Mouse (Mus musculus) neural tube, embryonic 12.5 days (tissue): ENCODE measurements at regions not wholly inside any gene's neighbourhood (a gene's known extent, or its start where the extent isn't known, plus 50 kb on each side); places are given as distances from the start of the nearest gene placed in this dataset.
A peak's percentile ranks its signal among the peaks of the same experiment; 100 is the strongest.

Source experiments
- ATAC-seq: fragments of 200-750 bp; cut with Nextera tagmentation; 2 replicates; pipeline ENCODE4 v1.8.0; 2017; ENCODE audit warnings: low read depth, mild to moderate bottlenecking, moderate TSS enrichment, moderate library complexity; ENCODE audit not compliant: low FRiP score
- H3K27ac ChIP-seq: fragments of 300-500 bp; sonication (generic); 2 replicates; pipeline ENCODE4 v1.5.1; 2016
- H3K27me3 ChIP-seq: fragments of 300-500 bp; sonication (generic); replicated peaks from 2 replicates; pipeline ENCODE4 v1.6.1; 2016; ENCODE audit warnings: mild to moderate bottlenecking
- H3K36me3 ChIP-seq: fragments of 300-500 bp; sonication (generic); 2 replicates; pipeline ENCODE4 v1.6.1; 2016; ENCODE audit warnings: mild to moderate bottlenecking
- H3K4me1 ChIP-seq: fragments of 300-500 bp; sonication (generic); 2 replicates; pipeline ENCODE4 v1.6.1; 2016
- H3K4me2 ChIP-seq: fragments of 300-500 bp; sonication (generic); replicated peaks from 2 replicates; pipeline ENCODE4 v1.6.1; 2016; ENCODE audit warnings: mild to moderate bottlenecking
- H3K4me3 ChIP-seq: fragments of 300-500 bp; sonication (generic); 2 replicates; pipeline ENCODE4 v1.5.1; 2016
- H3K9ac ChIP-seq: fragments of 300-500 bp; sonication (generic); 2 replicates; pipeline ENCODE4 v1.6.1; 2016; ENCODE audit warnings: mild to moderate bottlenecking
- H3K9me3 ChIP-seq: fragments of 300-500 bp; sonication (generic); 2 replicates; pipeline ENCODE4 v1.6.1; 2016; ENCODE audit warnings: mild to moderate bottlenecking
- WGBS: fragments of 180-500 bp; shearing (Covaris S2); methylation state at CpG from one replicate; pipeline ENCODE4 v1.1.7; 2016; 5-methylcytosine and 5-hydroxymethylcytosine counted together

DNA sequence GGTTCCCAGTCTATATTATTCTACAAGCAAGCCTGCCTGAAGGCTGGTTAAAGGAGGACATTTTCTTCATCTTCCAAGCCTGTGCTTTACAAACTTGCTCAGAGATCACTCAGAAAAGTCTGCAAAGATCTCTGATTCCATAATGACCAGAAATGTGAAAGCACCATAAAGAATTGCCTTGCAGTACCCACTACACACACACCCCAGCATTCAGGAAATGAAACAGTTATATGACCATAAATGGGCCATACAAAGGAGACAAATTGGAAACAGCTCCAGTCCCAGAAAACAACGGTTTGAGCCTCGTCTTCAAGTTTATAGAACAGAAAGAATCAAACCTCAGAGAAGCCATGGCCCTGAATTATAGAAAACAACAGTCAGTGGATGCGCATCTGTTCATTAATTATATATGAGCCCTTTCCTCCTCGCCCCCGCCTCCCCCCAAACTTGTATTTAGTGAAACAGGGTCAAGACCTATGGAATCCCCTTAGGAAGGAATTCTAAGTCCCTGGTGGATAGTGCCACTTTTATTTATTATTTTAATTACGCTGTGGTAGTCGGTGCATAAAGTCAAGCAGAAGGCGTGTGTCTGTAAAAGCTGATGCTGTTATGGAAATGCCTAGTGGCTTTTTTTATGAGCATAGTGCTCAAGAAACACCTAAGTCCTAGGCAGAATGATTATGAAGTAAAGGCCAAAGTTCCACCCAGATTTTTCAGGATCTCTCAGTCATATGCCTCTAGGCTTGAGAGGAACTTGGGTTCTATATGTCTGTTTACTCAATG lies 266.6 kb upstream of the Ldb2 start:
- H3K4me2 ChIP-seq: no peak overlapping the region

DNA sequence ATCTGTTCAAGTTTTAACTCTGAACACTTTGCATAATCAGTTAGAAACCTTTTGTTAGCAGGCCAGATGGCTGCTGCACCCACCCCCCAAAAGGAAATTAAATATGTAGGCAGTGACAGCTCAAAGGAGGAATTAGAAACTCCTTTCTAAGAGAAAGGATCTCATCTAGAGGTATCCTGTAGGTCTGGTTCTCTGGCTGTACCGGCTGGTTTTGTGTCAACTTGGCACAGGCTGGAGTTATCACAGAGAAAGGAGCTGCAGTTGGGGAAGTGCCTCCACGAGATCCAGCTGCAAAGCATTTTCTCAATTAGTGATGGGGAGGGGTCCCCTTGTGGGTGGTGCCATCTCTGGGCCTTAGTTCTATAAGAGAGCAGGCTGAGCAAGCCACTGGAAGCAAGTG lies 263.1 kb upstream of the Ldb2 start:
- Histone ChIP-seq H3K4me1 (no peaks in the 10 kb centered on the region), H3K9me3 (no peaks in the 10 kb centered on the region), H3K36me3 (no peaks in the 10 kb centered on the region), H3K4me2 (no peak overlapping the region), H3K27me3 (no peaks in the 10 kb centered on the region), H3K27ac (no peak overlapping the region), H3K9ac (no peak overlapping the region), H3K4me3 (no peak overlapping the region)
- 35% methylated on average over 2 of the region's 2 CpGs for WGBS
- ATAC-seq: peak; percentile 44; the same call in 1 of the 2 replicates

More for the DNA sequence above, 266.6 kb upstream of the Ldb2 start:
- H3K27me3 ChIP-seq: no peaks in the 10 kb centered on the region
- no peaks in the 10 kb centered on the region for H3K9me3 ChIP-seq
- no peaks in the 10 kb centered on the region for H3K4me1 ChIP-seq
- 0 out of 2 replicates have a peak, but pooled peaks have one; percentile 37 for ATAC-seq
- no peak overlapping the region for H3K9ac ChIP-seq
- 67% methylated on average over 8 of the region's 8 CpGs for WGBS
- no peaks in the 10 kb centered on the region for H3K36me3 ChIP-seq
- H3K4me3 ChIP-seq: no peak overlapping the region
- no peak overlapping the region for H3K27ac ChIP-seq

GRCm38 (mm10) chr5:45055276-45055959 lies 255.9 kb upstream of the Ldb2 start:
- Histone ChIP-seq H3K9me3 (no peaks in the 10 kb centered on the region), H3K9ac (no peak overlapping the region), H3K4me1 (no peaks in the 10 kb centered on the region; the same call in 1 of the 2 replicates), H3K36me3 (no peaks in the 10 kb centered on the region), H3K27ac (no peak overlapping the region), H3K4me2 (no peak overlapping the region), H3K4me3 (no peak overlapping the region), H3K27me3 (no peaks in the 10 kb centered on the region)
- no peak for ATAC-seq
- 73% methylated on average over 4 of the region's 4 CpGs for WGBS

- H3K4me1 ChIP-seq: no peaks in the 10 kb centered on the region; the same call in 1 of the 2 replicates
- H3K9me3 ChIP-seq: no peaks in the 10 kb centered on the region
- no peak for ATAC-seq
- no peaks in the 10 kb centered on the region for H3K36me3 ChIP-seq
- H3K4me2 ChIP-seq: no peak overlapping the region
- H3K4me3 ChIP-seq: no peak overlapping the region
- H3K27ac ChIP-seq: no peak overlapping the region
- no peak overlapping the region for H3K9ac ChIP-seq
- H3K27me3 ChIP-seq: no peaks in the 10 kb centered on the region
Observed at GRCm38 (mm10) chr5:45049410-45049809, 249.9 kb upstream of the Ldb2 start.

GRCm38 (mm10) chr5:45042914-45043313 lies 243.4 kb upstream of the Ldb2 start:
- no peak overlapping the region for H3K27ac ChIP-seq

DNA sequence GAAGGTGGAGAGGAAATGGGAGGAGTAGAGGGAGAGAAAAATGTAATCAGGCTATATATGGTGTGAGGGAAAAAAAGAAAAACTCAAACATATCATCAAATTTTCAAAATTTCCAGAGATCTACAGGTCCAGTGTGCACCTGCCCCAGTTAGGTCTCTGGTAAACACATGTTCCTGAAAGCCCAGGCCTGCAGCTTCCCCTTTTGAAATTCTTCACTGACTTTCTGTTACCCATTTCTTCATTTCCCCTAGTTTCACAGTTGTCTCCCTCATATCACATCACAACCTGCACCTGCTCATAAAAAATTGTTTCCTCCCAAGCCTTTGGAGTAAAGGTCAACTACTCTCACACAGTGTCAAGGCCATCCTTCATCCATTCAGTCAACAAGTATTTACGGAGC lies 236.9 kb upstream of the Ldb2 start:
- Histone ChIP-seq H3K27ac (no peak overlapping the region), H3K9me3 (no peaks in the 10 kb centered on the region), H3K9ac (no peak overlapping the region), H3K4me3 (no peak overlapping the region), H3K36me3 (no peaks in the 10 kb centered on the region), H3K4me1 (no peaks in the 10 kb centered on the region), H3K27me3 (no peaks in the 10 kb centered on the region), H3K4me2 (no peak overlapping the region)
- 73% methylated on average over 1 of the region's 1 CpGs for WGBS
- no peak for ATAC-seq

More at GRCm38 (mm10) chr5:45042914-45043313, 243.4 kb upstream of the Ldb2 start:
- no peak for ATAC-seq
- H3K9ac ChIP-seq: no peak overlapping the region
- H3K9me3 ChIP-seq: no peaks in the 10 kb centered on the region
- no peaks in the 10 kb centered on the region for H3K4me1 ChIP-seq
- no peaks in the 10 kb centered on the region for H3K36me3 ChIP-seq
- H3K27me3 ChIP-seq: no peaks in the 10 kb centered on the region
- H3K4me2 ChIP-seq: no peak overlapping the region
- H3K4me3 ChIP-seq: no peak overlapping the region
- WGBS: 85% methylated on average over 2 of the region's 2 CpGs

- no peak for ATAC-seq
Observed at GRCm38 (mm10) chr5:45033146-45033545, 233.7 kb upstream of the Ldb2 start.

GRCm38 (mm10) chr5:45027876-45028275 lies 228.4 kb upstream of the Ldb2 start:
- 35% methylated on average over 3 of the region's 3 CpGs for WGBS
- H3K9ac ChIP-seq: no peak overlapping the region
- no peaks in the 10 kb centered on the region for H3K9me3 ChIP-seq
- no peak overlapping the region for H3K4me2 ChIP-seq
- no peaks in the 10 kb centered on the region for H3K36me3 ChIP-seq
- H3K27me3 ChIP-seq: no peaks in the 10 kb centered on the region
- no peak for ATAC-seq
- no peak overlapping the region for H3K4me3 ChIP-seq
- no peaks in the 10 kb centered on the region for H3K4me1 ChIP-seq
- no peak overlapping the region for H3K27ac ChIP-seq

More at GRCm38 (mm10) chr5:45033146-45033545, 233.7 kb upstream of the Ldb2 start:
- Histone ChIP-seq H3K36me3 (no peaks in the 10 kb centered on the region), H3K4me2 (no peak overlapping the region), H3K9me3 (no peaks in the 10 kb centered on the region), H3K4me1 (no peaks in the 10 kb centered on the region), H3K9ac (no peak overlapping the region), H3K4me3 (no peak overlapping the region), H3K27ac (no peak overlapping the region), H3K27me3 (no peaks in the 10 kb centered on the region)
- WGBS: 74% methylated on average over 1 of the region's 1 CpGs

GRCm38 (mm10) chr5:45025383-45025782 lies 225.9 kb upstream of the Ldb2 start:
- no peaks in the 10 kb centered on the region for H3K9me3 ChIP-seq
- WGBS: 94% methylated on average over 2 of the region's 2 CpGs
- ATAC-seq: no peak
- H3K4me1 ChIP-seq: no peaks in the 10 kb centered on the region
- H3K27ac ChIP-seq: no peak overlapping the region
- no peak overlapping the region for H3K9ac ChIP-seq
- H3K27me3 ChIP-seq: no peaks in the 10 kb centered on the region
- no peaks in the 10 kb centered on the region for H3K36me3 ChIP-seq
- no peak overlapping the region for H3K4me2 ChIP-seq
- H3K4me3 ChIP-seq: no peak overlapping the region

GRCm38 (mm10) chr5:45007930-45008329 lies 208.4 kb upstream of the Ldb2 start:
- H3K27ac ChIP-seq: no peak overlapping the region
- WGBS: 42% methylated on average over 2 of the region's 2 CpGs
- H3K9me3 ChIP-seq: no peaks in the 10 kb centered on the region
- no peak overlapping the region for H3K4me2 ChIP-seq
- 0 out of 2 replicates have a peak, but pooled peaks have one; percentile 21 for ATAC-seq
- no peaks in the 10 kb centered on the region for H3K36me3 ChIP-seq
- no peak overlapping the region for H3K4me3 ChIP-seq
- no peaks in the 10 kb centered on the region for H3K27me3 ChIP-seq
- H3K9ac ChIP-seq: no peak overlapping the region
- H3K4me1 ChIP-seq: no peaks in the 10 kb centered on the region

DNA sequence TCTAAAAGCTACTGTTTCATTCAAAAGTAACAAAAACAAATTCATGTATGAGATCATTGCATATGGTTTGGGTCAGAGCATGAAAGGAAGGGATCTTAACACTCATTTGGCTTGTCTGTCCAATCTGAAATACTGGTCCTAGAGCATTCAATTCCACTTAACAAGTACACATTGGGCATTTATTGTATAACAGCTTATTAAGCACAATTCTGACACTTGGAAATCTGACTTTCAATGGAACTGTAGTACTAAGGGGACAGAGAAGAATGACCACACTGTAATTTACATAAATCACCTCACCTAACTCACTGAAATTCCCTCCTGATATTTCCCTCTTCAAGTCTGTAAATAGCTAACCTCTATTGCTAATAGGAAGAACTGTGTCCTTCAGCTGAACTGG lies 201.5 kb upstream of the Ldb2 start:
- no peak overlapping the region for H3K4me3 ChIP-seq
- no peaks in the 10 kb centered on the region for H3K36me3 ChIP-seq
- no peaks in the 10 kb centered on the region for H3K27me3 ChIP-seq
- H3K9me3 ChIP-seq: no peaks in the 10 kb centered on the region
- H3K27ac ChIP-seq: no peak overlapping the region
- H3K4me2 ChIP-seq: no peak overlapping the region
- ATAC-seq: no peak
- H3K4me1 ChIP-seq: no peaks in the 10 kb centered on the region
- no peak overlapping the region for H3K9ac ChIP-seq

- Histone ChIP-seq H3K27me3 (no peaks in the 10 kb centered on the region), H3K4me2 (no peak overlapping the region), H3K9ac (no peak overlapping the region), H3K4me1 (no peaks in the 10 kb centered on the region), H3K4me3 (no peak overlapping the region), H3K36me3 (no peaks in the 10 kb centered on the region), H3K27ac (no peak overlapping the region), H3K9me3 (no peaks in the 10 kb centered on the region)
- no peak for ATAC-seq
- WGBS: 86% methylated on average over 3 of the region's 3 CpGs
Observed at GRCm38 (mm10) chr5:44999032-44999431, 199.6 kb upstream of the Ldb2 start.
